Mouse (Mus musculus): ENCODE data around the gene Mus81. TPM values are rescaled to one million over a fixed set of nuclear protein-coding genes. Genes with fewer than 3 reads are reported as not detected.

The Mus81 gene
- polyA plus RNA-seq, 3 experiments from 2014 or later, result 34.4 to 61.6 (median 36.6) TPM

GRCm38 (mm10) chr19:5433951-5434350, 54.3 kb downstream of the Mus81 start:
- no peak for ATAC-seq

- peak; percentile 68 for ATAC-seq
Observed at GRCm38 (mm10) chr19:5432992-5433852, 55.0 kb downstream of the Mus81 start.

Other genes with a start within 250 kb of the Mus81 start
- 10 to 100 TPM; 11.8 to 19.8 (median 19.2) TPM for gene Pacs1, start 215.3 kb downstream of the Mus81 start, polyA plus RNA-seq (2017; shearing (Covaris generic))
- 100 to 1,000 TPM; 316 to 410 (median 348) TPM for gene Sf3b2, start 192.9 kb downstream of the Mus81 start, polyA plus RNA-seq (2017; shearing (Covaris generic))
- gene Gal3st3, start 190.1 kb downstream of the Mus81 start, polyA plus RNA-seq (2017; shearing (Covaris generic)), result under 1 TPM in 1 of 3 experiments, not detected in 2; 0.15 TPM
- not detected for gene Catsper1, start 152.7 kb downstream of the Mus81 start, polyA plus RNA-seq (2017; shearing (Covaris generic))
- 10 to 100 TPM in 1 of 3 experiments, 1 to 10 TPM in 2; 3.1 to 11.4 (median 5.6) TPM for gene Cst6, start 138.8 kb downstream of the Mus81 start, polyA plus RNA-seq (2017; shearing (Covaris generic))
- 10 to 100 TPM; 45.7 to 58.4 (median 53.4) TPM for gene Eif1ad, start 121.7 kb downstream of the Mus81 start, polyA plus RNA-seq (2017; shearing (Covaris generic))
- 100 to 1,000 TPM; 233 to 353 (median 259) TPM for gene Banf1, start 121.2 kb downstream of the Mus81 start, polyA plus RNA-seq (2017; shearing (Covaris generic))
- gene Sart1, start 99.7 kb downstream of the Mus81 start, polyA plus RNA-seq (2017; shearing (Covaris generic)), result 10 to 100 TPM; 20.3 to 38.4 (median 27.8) TPM
- not detected for gene Tsga10ip, start 85.9 kb downstream of the Mus81 start, polyA plus RNA-seq (2017; shearing (Covaris generic))
- gene Drap1, start 63.4 kb downstream of the Mus81 start, polyA plus RNA-seq (2017; shearing (Covaris generic)), result 10 to 100 TPM; 43.1 to 54.2 (median 47.1) TPM
- gene AI837181, start 63.3 kb downstream of the Mus81 start, polyA plus RNA-seq (2017; shearing (Covaris generic)), result 10 to 100 TPM; 14.5 to 28.0 (median 21.2) TPM
- not detected for gene Fosl1, start 40.9 kb downstream of the Mus81 start, polyA plus RNA-seq (2017; shearing (Covaris generic))
- under 1 TPM; 0.47 to 0.74 (median 0.65) TPM for gene Ccdc85b, start 30.5 kb downstream of the Mus81 start, polyA plus RNA-seq (2017; shearing (Covaris generic))
- gene Fibp, start 27.8 kb downstream of the Mus81 start, polyA plus RNA-seq (2017; shearing (Covaris generic)), result 100 to 1,000 TPM in 2 of 3 experiments, 10 to 100 TPM in 1; 64.2 to 112 (median 105) TPM
- gene Ctsw, start 19.9 kb downstream of the Mus81 start, polyA plus RNA-seq (2017; shearing (Covaris generic)), result 100 to 1,000 TPM; 168 to 249 (median 216) TPM
- 1 to 10 TPM; 2.9 to 4.3 (median 3.8) TPM for gene Efemp2, start 14.4 kb downstream of the Mus81 start, polyA plus RNA-seq (2017; shearing (Covaris generic))
- 1,000 to 10,000 TPM; 1,933 to 3,699 (median 2,060) TPM for gene Cfl1, start 2.1 kb upstream of the Mus81 start, polyA plus RNA-seq (2017; shearing (Covaris generic))
- under 1 TPM; 0.44 to 0.82 (median 0.70) TPM for gene 1700020D05Rik, start 15.4 kb upstream of the Mus81 start, polyA plus RNA-seq (2017; shearing (Covaris generic))
- gene Snx32, start 22.1 kb upstream of the Mus81 start, polyA plus RNA-seq (2017; shearing (Covaris generic)), result 10 to 100 TPM; 11.7 to 26.7 (median 20.0) TPM
- gene Ovol1, start 72.2 kb upstream of the Mus81 start, polyA plus RNA-seq (2017; shearing (Covaris generic)), result not detected
- gene Ap5b1, start 79.6 kb upstream of the Mus81 start, polyA plus RNA-seq (2017; shearing (Covaris generic)), result 1 to 10 TPM; 5.8 to 7.4 (median 6.5) TPM
- 100 to 1,000 TPM in 1 of 3 experiments, 10 to 100 TPM in 2; 40.8 to 104 (median 97.1) TPM for gene Rnaseh2c, start 113.5 kb upstream of the Mus81 start, polyA plus RNA-seq (2017; shearing (Covaris generic))
- 10 to 100 TPM; 34.5 to 46.1 (median 42.4) TPM for gene Kat5, start 121.8 kb upstream of the Mus81 start, polyA plus RNA-seq (2017; shearing (Covaris generic))
- 100 to 1,000 TPM in 2 of 3 experiments, 10 to 100 TPM in 1; 95.8 to 144 (median 126) TPM for gene Rela, start 149.1 kb upstream of the Mus81 start, polyA plus RNA-seq (2017; shearing (Covaris generic))
- gene Sipa1, start 175.3 kb upstream of the Mus81 start, polyA plus RNA-seq (2017; shearing (Covaris generic)), result 10 to 100 TPM; 23.3 to 28.7 (median 25.0) TPM
- 1 to 10 TPM; 6.6 to 8.7 (median 7.8) TPM for gene Map3k11, start 200.3 kb upstream of the Mus81 start, polyA plus RNA-seq (2017; shearing (Covaris generic))
- gene Pcnx3, start 200.5 kb upstream of the Mus81 start, polyA plus RNA-seq (2017; shearing (Covaris generic)), result 10 to 100 TPM; 14.8 to 26.0 (median 21.1) TPM
- gene Kcnk7, start 216.0 kb upstream of the Mus81 start, polyA plus RNA-seq (2017; shearing (Covaris generic)), result 1 to 10 TPM; 1.5 to 5.7 (median 2.6) TPM
- 10 to 100 TPM; 12.5 to 43.4 (median 19.4) TPM for gene Ehbp1l1, start 237.9 kb upstream of the Mus81 start, polyA plus RNA-seq (2017; shearing (Covaris generic))
- 10 to 100 TPM; 13.0 to 57.6 (median 36.1) TPM for gene Fam89b, start 241.3 kb upstream of the Mus81 start, polyA plus RNA-seq (2017; shearing (Covaris generic))

Data from inflammation-experienced regulatory T-cells, adult 6 months (primary cell).